Mouse (Mus musculus): ENCODE data around the gene Vcam1. TPM values are rescaled to one million over a fixed set of nuclear protein-coding genes. Genes with fewer than 3 reads are reported as not detected.

Gene Vcam1
- polyA plus RNA-seq, 1 experiment, result 6.6 TPM

GRCm38 (mm10) chr3:116062141-116062540, 67.3 kb downstream of the Vcam1 start:
- no peak overlapping the region for H3K4me2 ChIP-seq (ENCODE audit: low read depth)

DNA sequence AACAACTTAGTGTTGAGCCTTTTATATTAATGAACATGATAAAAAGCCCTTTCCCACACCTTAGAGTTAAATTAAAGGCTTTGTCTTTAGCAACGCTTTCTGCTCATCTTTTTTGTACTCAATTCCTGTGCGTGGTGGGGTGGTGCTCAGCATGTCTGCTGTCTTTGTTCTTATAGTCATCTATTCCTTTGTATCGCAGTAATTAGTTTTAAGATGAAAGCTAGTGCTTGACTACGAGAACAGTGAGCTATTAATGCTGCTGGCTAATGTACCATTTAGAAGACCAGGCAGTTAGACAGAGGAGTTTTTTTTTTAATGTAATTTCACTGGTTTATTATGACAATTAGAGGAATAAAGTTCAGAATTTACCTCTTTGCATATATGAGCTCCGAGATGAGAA, 69.2 kb downstream of the Vcam1 start:
- no peaks in the 10 kb centered on the region for H3K79me2 ChIP-seq (ENCODE audit: control insufficient read depth, insufficient read depth)
- H3K4me3 ChIP-seq, result no peak overlapping the region
- no peaks in the 10 kb centered on the region for H3K27me3 ChIP-seq (ENCODE audit: control insufficient read depth, insufficient read depth, insufficient read length)
- no peaks in the 10 kb centered on the region for H3K36me3 ChIP-seq (ENCODE audit: control insufficient read depth, insufficient read depth)
- no peak overlapping the region for H3K4me2 ChIP-seq (ENCODE audit: low read depth)
- TF ChIP-seq POLR2AphosphoS2 (IDR thresholded peaks at IDR 0.05; ENCODE audit: insufficient read length, low read depth), result no peak
- no peak for TF ChIP-seq MYOG (IDR thresholded peaks at IDR 0.05; ENCODE audit: control insufficient read depth in 1 of 3, insufficient read depth in 1 of 3, insufficient read length in 2 of 3, low read depth in 2 of 3)
- TF ChIP-seq USF1 (IDR thresholded peaks at IDR 0.05; ENCODE audit: low read depth), result no peak
- TF ChIP-seq POLR2A (IDR thresholded peaks at IDR 0.05; ENCODE audit: insufficient read length, low read depth), result no peak
- TF ChIP-seq SRF (IDR thresholded peaks at IDR 0.05; ENCODE audit: control insufficient read depth, insufficient read length, low read depth), result no peak
- no peak for TF ChIP-seq TCF12 (IDR thresholded peaks at IDR 0.05; ENCODE audit: insufficient read depth, poor library complexity, severe bottlenecking)
- TF ChIP-seq CEBPB (IDR thresholded peaks at IDR 0.05; ENCODE audit: insufficient read depth, poor library complexity, severe bottlenecking), result no peak
- no peak for TF ChIP-seq MYOD1 (IDR thresholded peaks at IDR 0.05; ENCODE audit: control insufficient read depth in 1 of 3, insufficient read length in 2 of 3, low read depth in 2 of 3)
- H3ac ChIP-seq (ENCODE audit: control insufficient read depth, insufficient read length), result no peak overlapping the region

More at GRCm38 (mm10) chr3:116062141-116062540, 67.3 kb downstream of the Vcam1 start:
- Histone ChIP-seq H3K79me2 (ENCODE audit: control insufficient read depth, insufficient read depth) (no peaks in the 10 kb centered on the region), H3K4me3 (no peak overlapping the region), H3K27me3 (ENCODE audit: control insufficient read depth, insufficient read depth, insufficient read length) (no peaks in the 10 kb centered on the region), H3K36me3 (ENCODE audit: control insufficient read depth, insufficient read depth) (no peaks in the 10 kb centered on the region), H3ac (ENCODE audit: control insufficient read depth, insufficient read length) (no peak overlapping the region)
- TF ChIP-seq USF1 (IDR thresholded peaks at IDR 0.05; ENCODE audit: low read depth), result no peak

Other genes starting within 250 kb of the Vcam1 start
- 8.8 TPM for gene Dph5, start 241.9 kb downstream of the Vcam1 start, polyA plus RNA-seq (2012; fragmentation: generic; extraction: Trizol)
- 3.9 TPM for gene Slc30a7, start 122.3 kb downstream of the Vcam1 start, polyA plus RNA-seq (2012; fragmentation: generic; extraction: Trizol)
- gene Extl2, start 122.2 kb downstream of the Vcam1 start, polyA plus RNA-seq (2012; fragmentation: generic; extraction: Trizol), result 9.4 TPM
- not detected for gene Gpr88, start 123.8 kb upstream of the Vcam1 start, polyA plus RNA-seq (2012; fragmentation: generic; extraction: Trizol)

Data from myocyte (in vitro differentiated cells).